Mouse (Mus musculus): ENCODE data around the gene Zfp956. TPM values are rescaled to one million over a fixed set of nuclear protein-coding genes. Genes with fewer than 3 reads are reported as not detected.

Zfp956 gene
- total and polyA plus RNA-seq, 2 experiments from 2014 or later, result 2.0 to 2.2 TPM

DNA sequence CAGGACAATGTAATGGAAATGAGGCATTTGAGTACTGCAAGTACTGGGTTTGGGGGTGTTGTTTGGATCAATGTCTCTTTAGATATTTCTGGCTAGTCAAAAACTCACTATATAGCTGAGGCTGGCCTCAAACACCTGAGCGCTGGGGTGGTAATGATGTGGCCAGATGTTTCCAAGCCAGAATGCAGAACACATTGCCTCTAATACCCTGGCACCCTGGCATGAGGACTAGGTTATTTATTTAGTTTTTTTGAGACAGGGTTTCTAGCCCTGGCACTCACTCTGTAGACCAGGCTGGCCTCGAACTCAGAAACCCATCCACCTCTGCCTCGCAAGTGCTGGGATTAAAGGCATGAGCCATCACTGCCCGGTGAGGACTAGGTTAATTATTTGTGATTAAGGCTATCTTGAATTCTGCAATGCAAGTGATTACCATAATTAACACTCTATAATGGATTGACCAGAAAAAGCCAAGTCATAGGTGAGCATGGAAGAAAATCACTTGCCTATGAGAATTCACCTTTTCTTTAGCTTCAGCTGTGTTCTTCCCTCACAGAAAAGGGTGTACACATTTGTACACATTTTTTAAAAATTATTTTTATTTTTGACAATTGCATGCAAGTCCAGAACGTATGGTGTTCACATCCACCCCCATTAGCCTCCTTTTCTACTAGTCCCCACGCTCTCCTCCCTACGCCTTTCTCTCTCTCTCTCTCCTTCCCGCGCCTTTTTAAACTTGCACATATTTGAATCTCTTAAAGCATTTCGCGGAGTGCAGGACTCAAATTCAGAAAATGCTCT lies 33.3 kb upstream of the Zfp956 start:
- H3K27ac ChIP-seq (ENCODE audit: low read depth), result peak overlapping the region; percentile 96; the same call in 1 of the 2 replicates
- H3K9ac ChIP-seq (replicated peaks; ENCODE audit: low read depth, low read length), result peak overlapping the region; percentile 79; the same call in 1 of the 2 replicates
- ATAC-seq (ENCODE audit: insufficient read depth, low read depth) (peak; percentile 18), DNase-seq (ENCODE audit: low spot score) (no peak)
- 28% methylated on average over 11 of the region's 11 CpGs for WGBS
- H3K4me1 ChIP-seq (ENCODE audit: control insufficient read depth, insufficient read depth), result peaks cover 11% of the 10 kb centered on the region
- H3K27me3 ChIP-seq (ENCODE audit: control insufficient read depth, insufficient read depth, low read length), result no peaks in the 10 kb centered on the region
- peak overlapping the region; percentile 60 for H3K4me2 ChIP-seq (ENCODE audit: low read depth, low read length)
- no peaks in the 10 kb centered on the region for H3K36me3 ChIP-seq (replicated peaks; ENCODE audit: control insufficient read depth, insufficient read depth, low read length)
- TF ChIP-seq EP300 (IDR thresholded peaks at IDR 0.05; ENCODE audit: low read depth), result no peak
- no peak for TF ChIP-seq CTCF (IDR thresholded peaks at IDR 0.05; ENCODE audit: low read depth)
- no peaks in the 10 kb centered on the region for H3K9me3 ChIP-seq (replicated peaks; ENCODE audit: control insufficient read depth, low read length)
- H3K4me3 ChIP-seq (ENCODE audit: low read depth, low read length), result peak overlapping the region; percentile 86

DNA sequence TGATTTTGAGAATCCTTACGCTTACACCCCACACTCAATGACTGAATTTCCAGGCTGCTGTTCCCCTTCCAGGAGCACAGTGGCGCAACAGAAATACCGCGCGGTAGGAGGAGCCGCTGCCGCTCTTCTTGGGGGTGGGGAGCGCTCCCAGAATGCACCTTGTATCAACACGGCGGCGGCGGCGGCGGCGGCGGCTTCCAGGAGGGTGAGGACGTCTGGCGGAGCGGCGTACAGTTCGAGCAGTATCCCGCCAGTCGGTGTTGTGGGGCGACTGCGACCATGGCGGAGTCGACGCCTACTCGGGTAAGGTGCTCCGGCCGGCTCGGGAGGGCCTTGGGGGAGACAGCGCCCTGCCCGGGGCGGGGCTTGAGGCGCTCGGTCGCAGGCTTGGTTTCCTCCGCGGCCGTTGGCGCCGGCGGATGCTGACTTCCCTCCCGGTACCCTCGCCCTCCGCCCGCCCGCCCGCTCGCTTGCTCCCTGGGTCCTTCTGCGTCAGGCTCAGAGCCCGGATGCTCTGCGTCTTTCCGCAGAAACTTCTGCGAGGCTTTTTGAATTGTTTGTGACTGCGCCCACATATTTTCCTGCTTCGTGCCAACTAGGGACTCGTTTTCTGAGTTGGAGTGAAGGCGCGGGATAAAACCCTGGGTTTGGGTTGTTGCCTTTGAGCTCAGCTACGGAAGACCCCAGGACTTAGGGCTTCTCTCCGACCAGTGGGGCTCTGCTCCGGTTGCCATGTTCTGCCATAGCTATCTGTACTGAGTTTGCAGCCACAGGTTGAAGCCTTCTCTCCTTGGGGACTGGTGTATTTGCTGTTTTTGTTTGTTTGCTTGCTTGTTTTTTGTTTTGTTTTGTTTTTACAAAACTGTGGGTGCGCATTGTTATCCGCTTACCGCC lies 32.5 kb upstream of the Zfp956 start, which contains the start of gene Zfp212:
Gene Zfp212, plus strand, starts transcription at position 30 of the 894 bp plus-strand sequence.
- DNase-seq (ENCODE audit: low spot score) (peak; percentile 92), ATAC-seq (ENCODE audit: insufficient read depth, low read depth) (peak; percentile 97)
- H3K9me3 ChIP-seq (replicated peaks; ENCODE audit: control insufficient read depth, low read length), result no peaks in the 10 kb centered on the region
- H3K4me2 ChIP-seq (ENCODE audit: low read depth, low read length), result peak within 1 kb of the TSS; percentile 60
- no peaks in the 10 kb centered on the region for H3K36me3 ChIP-seq (replicated peaks; ENCODE audit: control insufficient read depth, insufficient read depth, low read length)
- peak within 1 kb of the TSS; percentile 96 for H3K27ac ChIP-seq (ENCODE audit: low read depth)
- TF ChIP-seq EP300 (IDR thresholded peaks at IDR 0.05; ENCODE audit: low read depth) (peak; percentile 74), CTCF (IDR thresholded peaks at IDR 0.05; ENCODE audit: low read depth) (peak; percentile 69)
- peak within 1 kb of the TSS; percentile 79 for H3K9ac ChIP-seq (replicated peaks; ENCODE audit: low read depth, low read length)
- H3K4me3 ChIP-seq (ENCODE audit: low read depth, low read length), result peak within 1 kb of the TSS; percentile 86
- H3K27me3 ChIP-seq (ENCODE audit: control insufficient read depth, insufficient read depth, low read length), result no peaks in the 10 kb centered on the region
- under 1% methylated on average over 64 of the region's 67 CpGs for WGBS
- peaks cover 11% of the 10 kb centered on the region for H3K4me1 ChIP-seq (ENCODE audit: control insufficient read depth, insufficient read depth)

DNA sequence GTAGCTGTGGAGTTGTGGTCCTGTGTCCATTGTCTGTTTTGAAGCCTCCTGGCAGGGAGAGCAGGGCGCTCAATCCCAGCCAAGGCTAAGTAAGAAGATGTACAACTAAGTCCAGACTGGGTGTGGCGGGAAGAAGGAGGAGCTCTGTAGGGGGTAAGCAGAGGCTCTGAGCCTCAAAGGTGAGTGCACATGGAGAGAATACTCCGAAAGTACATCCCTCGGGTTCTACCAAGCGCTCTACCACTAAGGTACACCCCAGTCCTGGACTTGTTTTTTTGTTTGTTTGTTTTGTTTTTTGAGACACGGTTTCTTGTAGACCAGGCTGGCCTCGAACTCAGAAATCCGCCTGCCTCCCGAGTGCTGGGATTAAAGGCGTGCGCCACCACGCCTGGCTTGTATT lies 10.7 kb upstream of the Zfp956 start:
- Histone ChIP-seq H3K9ac (replicated peaks; ENCODE audit: low read depth, low read length) (no peak overlapping the region), H3K36me3 (replicated peaks; ENCODE audit: control insufficient read depth, insufficient read depth, low read length) (no peaks in the 10 kb centered on the region), H3K4me3 (ENCODE audit: low read depth, low read length) (peak overlapping the region; percentile 44), H3K4me1 (ENCODE audit: control insufficient read depth, insufficient read depth) (no peaks in the 10 kb centered on the region), H3K27me3 (ENCODE audit: control insufficient read depth, insufficient read depth, low read length) (peaks cover 7% of the 10 kb centered on the region), H3K27ac (ENCODE audit: low read depth) (no peak overlapping the region), H3K9me3 (replicated peaks; ENCODE audit: control insufficient read depth, low read length) (no peaks in the 10 kb centered on the region), H3K4me2 (ENCODE audit: low read depth, low read length) (peak overlapping the region; percentile 67)
- DNase-seq (ENCODE audit: low spot score) (no peak), ATAC-seq (ENCODE audit: insufficient read depth, low read depth) (no peak)
- TF ChIP-seq CTCF (IDR thresholded peaks at IDR 0.05; ENCODE audit: low read depth) (no peak), EP300 (IDR thresholded peaks at IDR 0.05; ENCODE audit: low read depth) (no peak)
- 46% methylated on average over 12 of the region's 12 CpGs for WGBS

DNA sequence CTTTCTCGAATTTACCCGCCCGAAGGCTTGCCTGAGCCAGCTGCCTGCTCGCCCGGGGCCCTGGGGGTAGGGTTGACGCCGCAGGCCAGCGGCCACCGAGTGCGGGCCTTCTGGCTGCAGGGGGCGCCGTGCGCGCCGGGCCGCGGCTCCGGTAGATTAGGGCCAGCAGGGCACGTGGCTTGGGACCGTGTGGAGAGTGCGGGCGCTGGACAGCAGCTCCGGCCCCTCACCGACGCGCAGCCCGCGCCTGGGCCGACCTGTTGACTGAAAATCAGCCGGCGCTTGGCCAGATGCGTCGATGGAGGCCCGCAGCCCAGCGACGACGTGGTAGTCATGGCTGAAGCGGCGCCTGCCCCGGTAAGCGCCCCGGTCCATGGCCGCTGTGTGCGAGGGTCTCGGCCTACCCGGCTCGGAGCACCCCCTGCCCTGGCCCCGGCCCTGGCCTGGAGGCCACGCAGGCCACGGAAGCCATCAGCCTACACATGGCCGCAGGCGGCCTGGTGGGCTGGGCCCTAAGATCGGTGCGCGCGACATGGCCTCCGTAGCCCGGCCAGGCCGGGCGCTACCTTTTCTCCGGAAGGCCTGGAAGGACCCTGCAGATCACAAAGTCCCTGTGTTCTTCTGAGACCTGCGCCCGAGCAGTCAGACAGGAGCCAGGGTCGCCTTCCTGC lies 10.0 kb upstream of the Zfp956 start:
- WGBS, result 12% methylated on average over 63 of the region's 64 CpGs
- Histone ChIP-seq H3K9ac (replicated peaks; ENCODE audit: low read depth, low read length) (no peak overlapping the region; the same call in 1 of the 2 replicates), H3K27ac (ENCODE audit: low read depth) (no peak overlapping the region), H3K36me3 (replicated peaks; ENCODE audit: control insufficient read depth, insufficient read depth, low read length) (no peaks in the 10 kb centered on the region), H3K4me2 (ENCODE audit: low read depth, low read length) (peak overlapping the region; percentile 67), H3K27me3 (ENCODE audit: control insufficient read depth, insufficient read depth, low read length) (peaks cover 7% of the 10 kb centered on the region), H3K4me1 (ENCODE audit: control insufficient read depth, insufficient read depth) (no peaks in the 10 kb centered on the region), H3K9me3 (replicated peaks; ENCODE audit: control insufficient read depth, low read length) (no peaks in the 10 kb centered on the region), H3K4me3 (ENCODE audit: low read depth, low read length) (peak overlapping the region; percentile 44)
- peak; percentile 86 for ATAC-seq (ENCODE audit: insufficient read depth, low read depth)
- DNase-seq (ENCODE audit: low spot score), result peak; percentile 13
- peak; percentile 40 for TF ChIP-seq CTCF (IDR thresholded peaks at IDR 0.05; ENCODE audit: low read depth)
- no peak for TF ChIP-seq EP300 (IDR thresholded peaks at IDR 0.05; ENCODE audit: low read depth)

DNA sequence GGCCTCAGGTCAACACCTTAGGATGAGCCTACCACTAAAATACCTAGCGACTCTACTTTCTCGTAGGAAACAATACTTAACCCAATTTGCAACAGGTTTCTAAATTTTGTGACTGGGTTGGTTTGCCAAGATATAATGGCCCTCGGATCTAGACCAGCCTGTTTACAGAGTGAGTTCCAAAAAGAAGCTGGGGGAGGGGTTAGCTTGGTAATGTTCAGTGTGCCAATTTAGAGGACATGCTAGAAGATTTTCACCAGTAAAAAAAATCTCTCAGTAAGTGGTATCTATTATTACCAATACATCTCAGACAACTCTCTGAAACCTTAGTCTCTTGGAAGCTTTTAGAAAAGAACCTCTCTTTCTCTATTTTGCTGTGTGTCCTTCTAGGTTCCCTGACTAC lies 9.5 kb upstream of the Zfp956 start:
- H3K27me3 ChIP-seq (ENCODE audit: control insufficient read depth, insufficient read depth, low read length), result peaks cover 7% of the 10 kb centered on the region
- ATAC-seq (ENCODE audit: insufficient read depth, low read depth) (no peak), DNase-seq (ENCODE audit: low spot score) (no peak)
- no peak overlapping the region for H3K27ac ChIP-seq (ENCODE audit: low read depth)
- 81% methylated on average over 3 of the region's 3 CpGs for WGBS
- no peak overlapping the region for H3K4me3 ChIP-seq (ENCODE audit: low read depth, low read length)
- no peaks in the 10 kb centered on the region for H3K4me1 ChIP-seq (ENCODE audit: control insufficient read depth, insufficient read depth)
- no peaks in the 10 kb centered on the region for H3K36me3 ChIP-seq (replicated peaks; ENCODE audit: control insufficient read depth, insufficient read depth, low read length)
- H3K9ac ChIP-seq (replicated peaks; ENCODE audit: low read depth, low read length), result no peak overlapping the region
- no peak for TF ChIP-seq CTCF (IDR thresholded peaks at IDR 0.05; ENCODE audit: low read depth)
- TF ChIP-seq EP300 (IDR thresholded peaks at IDR 0.05; ENCODE audit: low read depth), result no peak
- peak overlapping the region; percentile 67; the same call in 1 of the 2 replicates for H3K4me2 ChIP-seq (ENCODE audit: low read depth, low read length)
- H3K9me3 ChIP-seq (replicated peaks; ENCODE audit: control insufficient read depth, low read length), result no peaks in the 10 kb centered on the region
